Mouse (Mus musculus) neural tube, embryonic 11.5 days (tissue): Measurements from ENCODE around the gene Tmem200b. TPM values are rescaled to one million over a fixed set of nuclear protein-coding genes. Genes with fewer than 3 reads are reported as not detected.

ENCODE experiments used
- ATAC-seq: fragments of 200-750 bp; cut with Nextera tagmentation; 2 replicates; pipeline ENCODE4 v1.8.0; 2017; ENCODE audit warnings: moderate number of reproducible peaks, mild to moderate bottlenecking, moderate TSS enrichment, moderate library complexity; ENCODE audit not compliant: insufficient read depth, low FRiP score, low TSS enrichment
- DNase-seq: peaks from one replicate; pipeline ENCODE4 v3.0.0-alpha.2; 2015; ENCODE audit warnings: low spot score
- H3K27ac ChIP-seq: fragments of 300-500 bp; sonication (generic); 2 replicates; pipeline ENCODE4 v1.5.1; 2014; ENCODE audit warnings: low read depth, mild to moderate bottlenecking, low read length
- H3K27me3 ChIP-seq: fragments of 300-500 bp; sonication (generic); 2 replicates; pipeline ENCODE4 v1.6.1; 2014; ENCODE audit warnings: mild to moderate bottlenecking, low read length, mixed read lengths; ENCODE audit not compliant: control insufficient read depth, insufficient read depth
- H3K36me3 ChIP-seq: fragments of 300-500 bp; sonication (generic); 2 replicates; pipeline ENCODE4 v1.6.1; 2014; ENCODE audit warnings: mild to moderate bottlenecking, low read length, moderate library complexity, mixed read lengths; ENCODE audit not compliant: control insufficient read depth, insufficient read depth
- H3K4me1 ChIP-seq: fragments of 300-500 bp; sonication (generic); 2 replicates; pipeline ENCODE4 v1.6.1; 2014; ENCODE audit warnings: low read length, mixed read lengths; ENCODE audit not compliant: control insufficient read depth, insufficient read depth
- H3K4me2 ChIP-seq: fragments of 300-500 bp; sonication (generic); 2 replicates; pipeline ENCODE4 v1.6.1; 2014; ENCODE audit warnings: low read depth, mild to moderate bottlenecking, moderate library complexity
- H3K4me3 ChIP-seq: fragments of 300-500 bp; sonication (generic); 2 replicates; pipeline ENCODE4 v1.5.1; 2014; ENCODE audit warnings: low read depth, low read length
- H3K9ac ChIP-seq: fragments of 300-500 bp; sonication (generic); 2 replicates; pipeline ENCODE4 v1.6.1; 2014; ENCODE audit warnings: mild to moderate bottlenecking, low read length
- H3K9me3 ChIP-seq: fragments of 300-500 bp; sonication (generic); 2 replicates; pipeline ENCODE4 v1.6.1; 2016; ENCODE audit warnings: low read length; ENCODE audit not compliant: control insufficient read depth
- WGBS: fragments of 180-500 bp; shearing (Covaris S2); extraction: QIAGEN DNeasy Blood & Tissue Kit; methylation state at CpG from one replicate; pipeline ENCODE4 v1.1.7; 2014; 5-methylcytosine and 5-hydroxymethylcytosine counted together
- polyA plus RNA-seq: library from polyadenylated mRNA; unstranded; fragments of >200 nt; fragmentation: Nextera tagmentation; extraction: Ambion mirVana; gene quantifications from 2 replicates; pipeline ENCODE4 v1.2.1, GENCODE M21; 2014

The Tmem200b gene
- 1.4 TPM in 2 replicates for polyA plus RNA-seq

- H3K4me3 ChIP-seq = peak within 1 kb of the TSS; percentile 50
- H3K4me2 ChIP-seq = peak within 1 kb of the TSS; percentile 72
- peaks cover 5% of the 10 kb centered on the region for H3K36me3 ChIP-seq
- 2% methylated on average over 105 of the region's 130 CpGs for WGBS
- no peak for ATAC-seq
- peak within 1 kb of the TSS; percentile 53 for H3K27ac ChIP-seq
- H3K9me3 ChIP-seq = no peaks in the 10 kb centered on the region
- peaks cover 59% of the 10 kb centered on the region for H3K27me3 ChIP-seq
- H3K4me1 ChIP-seq = peaks cover 41% of the 10 kb centered on the region
- H3K9ac ChIP-seq = peak within 1 kb of the TSS; percentile 52
- DNase-seq = no peak
Measured at GRCm38 (mm10) chr4:131921461-131922346, at the start of gene Tmem200b. Gene Tmem200b (plus strand): TSS chr4:131921771.

- Histone ChIP-seq H3K4me2 (peak overlapping the region; percentile 55), H3K27me3 (no peaks in the 10 kb centered on the region), H3K4me1 (peaks cover 15% of the 10 kb centered on the region), H3K4me3 (peak overlapping the region; percentile 97), H3K9ac (peak overlapping the region; percentile 100), H3K27ac (peak overlapping the region; percentile 99; the same call in 1 of the 2 replicates), H3K36me3 (no peaks in the 10 kb centered on the region), H3K9me3 (no peaks in the 10 kb centered on the region)
- DNase-seq = peak; percentile 20
- peak; percentile 48; the same call in 1 of the 2 replicates for ATAC-seq
- 12% methylated on average over 11 of the region's 11 CpGs for WGBS
Measured at GRCm38 (mm10) chr4:131872672-131873292, 48.8 kb upstream of the Tmem200b start.

GRCm38 (mm10) chr4:131873293-131874168 is 48.0 kb upstream of the Tmem200b start, which contains the start of gene Srsf4:
Gene Srsf4 (plus strand): TSS chr4:131873617.
- peak within 1 kb of the TSS; percentile 90 for H3K4me2 ChIP-seq
- no peaks in the 10 kb centered on the region for H3K36me3 ChIP-seq
- H3K4me1 ChIP-seq = peaks cover 17% of the 10 kb centered on the region
- no peaks in the 10 kb centered on the region for H3K27me3 ChIP-seq
- ATAC-seq (peak; percentile 91), DNase-seq (peak; percentile 99)
- peak within 1 kb of the TSS; percentile 100 for H3K9ac ChIP-seq
- no peaks in the 10 kb centered on the region for H3K9me3 ChIP-seq
- peak within 1 kb of the TSS; percentile 97 for H3K4me3 ChIP-seq
- WGBS = under 1% methylated on average over 69 of the region's 116 CpGs
- H3K27ac ChIP-seq = peak within 1 kb of the TSS; percentile 99

- Histone ChIP-seq H3K9me3 (no peaks in the 10 kb centered on the region), H3K9ac (peak overlapping the region; percentile 100), H3K36me3 (no peaks in the 10 kb centered on the region), H3K4me1 (peaks cover 17% of the 10 kb centered on the region), H3K27ac (peak overlapping the region; percentile 99), H3K27me3 (no peaks in the 10 kb centered on the region), H3K4me3 (peak overlapping the region; percentile 97), H3K4me2 (peak overlapping the region; percentile 90)
- DNase-seq = no peak
- WGBS = 0% methylated on average over 20 of the region's 20 CpGs
- no peak; the same call in 1 of the 2 replicates for ATAC-seq
Measured at GRCm38 (mm10) chr4:131874169-131874536, 47.4 kb upstream of the Tmem200b start.

GRCm38 (mm10) chr4:131874567-131874966 is 47.0 kb upstream of the Tmem200b start:
- Histone ChIP-seq H3K27ac (peak overlapping the region; percentile 99; the same call in 1 of the 2 replicates), H3K4me3 (peak overlapping the region; percentile 97), H3K4me2 (peak overlapping the region; percentile 90), H3K36me3 (no peaks in the 10 kb centered on the region), H3K27me3 (no peaks in the 10 kb centered on the region), H3K4me1 (peaks cover 17% of the 10 kb centered on the region), H3K9ac (peak overlapping the region; percentile 100), H3K9me3 (no peaks in the 10 kb centered on the region)
- DNase-seq (no peak), ATAC-seq (no peak)
- WGBS = 3% methylated on average over 11 of the region's 11 CpGs

- no peaks in the 10 kb centered on the region for H3K27me3 ChIP-seq
- no peak overlapping the region for H3K27ac ChIP-seq
- H3K4me3 ChIP-seq = peak overlapping the region; percentile 97
- WGBS = 47% methylated on average over 3 of the region's 3 CpGs
- no peaks in the 10 kb centered on the region for H3K9me3 ChIP-seq
- peak overlapping the region; percentile 90 for H3K4me2 ChIP-seq
- H3K4me1 ChIP-seq = peaks cover 17% of the 10 kb centered on the region
- H3K9ac ChIP-seq = peak overlapping the region; percentile 100
- DNase-seq = no peak
- ATAC-seq = no peak
- H3K36me3 ChIP-seq = no peaks in the 10 kb centered on the region
Measured at GRCm38 (mm10) chr4:131875242-131875641, 46.3 kb upstream of the Tmem200b start.

GRCm38 (mm10) chr4:131876836-131877235 is 44.7 kb upstream of the Tmem200b start:
- DNase-seq = no peak
- H3K4me1 ChIP-seq = peaks cover 17% of the 10 kb centered on the region
- H3K36me3 ChIP-seq = no peaks in the 10 kb centered on the region
- H3K9me3 ChIP-seq = no peaks in the 10 kb centered on the region
- ATAC-seq = no peak
- 81% methylated on average over 2 of the region's 2 CpGs for WGBS
- no peak overlapping the region for H3K4me3 ChIP-seq
- H3K27ac ChIP-seq = no peak overlapping the region
- H3K4me2 ChIP-seq = 0 out of 2 replicates have a peak overlapping the region, but pooled peaks have one; percentile 4
- H3K9ac ChIP-seq = no peak overlapping the region
- H3K27me3 ChIP-seq = no peaks in the 10 kb centered on the region

GRCm38 (mm10) chr4:131879692-131880091 is 41.9 kb upstream of the Tmem200b start:
- Histone ChIP-seq H3K4me1 (peaks cover 15% of the 10 kb centered on the region), H3K4me2 (no peak overlapping the region)

More at GRCm38 (mm10) chr4:131879692-131880091, 41.9 kb upstream of the Tmem200b start:
- no peaks in the 10 kb centered on the region for H3K9me3 ChIP-seq
- no peak for DNase-seq
- no peak overlapping the region for H3K27ac ChIP-seq
- H3K36me3 ChIP-seq = no peaks in the 10 kb centered on the region
- H3K9ac ChIP-seq = no peak overlapping the region
- H3K4me3 ChIP-seq = no peak overlapping the region
- H3K27me3 ChIP-seq = no peaks in the 10 kb centered on the region
- 91% methylated on average over 1 of the region's 1 CpGs for WGBS
- ATAC-seq = no peak
